Mouse (Mus musculus) CD4-positive, CD25-positive, alpha-beta regulatory T cell, adult 4 months (primary cell): ENCODE measurements at regions not wholly inside any gene's neighbourhood (a gene's known extent, or its start where the extent isn't known, plus 50 kb on each side); places are given as distances from the start of the nearest gene placed in this dataset.

Source experiments
- ATAC-seq: one replicate; pipeline ENCODE4 v1.8.0; 2017

DNA sequence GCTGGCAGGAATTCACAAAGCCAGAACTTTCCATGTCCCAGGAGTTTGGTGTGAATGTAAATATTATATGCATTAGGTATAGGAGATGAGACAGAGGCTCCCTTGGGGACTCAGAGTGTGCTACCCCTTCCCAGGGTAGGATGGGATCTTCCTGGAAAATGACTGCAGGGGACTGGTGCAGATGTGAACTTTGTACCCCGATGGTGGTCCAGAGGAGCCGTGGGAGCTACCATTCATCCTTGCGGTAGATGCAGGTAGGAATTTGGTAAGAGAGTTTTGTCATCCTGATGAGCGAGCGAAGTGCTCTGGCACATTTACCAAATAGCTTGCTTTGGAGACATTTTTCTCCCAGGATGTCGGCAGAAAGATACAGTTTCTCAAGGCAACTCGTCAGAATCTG, 59.7 kb upstream of the Ppara start:
- no peak for ATAC-seq

- no peak for ATAC-seq
Observed at GRCm38 (mm10) chr15:85675736-85676135, 59.0 kb upstream of the Ppara start.

- ATAC-seq: no peak
Observed at GRCm38 (mm10) chr15:85676156-85676555, 58.6 kb upstream of the Ppara start.

DNA sequence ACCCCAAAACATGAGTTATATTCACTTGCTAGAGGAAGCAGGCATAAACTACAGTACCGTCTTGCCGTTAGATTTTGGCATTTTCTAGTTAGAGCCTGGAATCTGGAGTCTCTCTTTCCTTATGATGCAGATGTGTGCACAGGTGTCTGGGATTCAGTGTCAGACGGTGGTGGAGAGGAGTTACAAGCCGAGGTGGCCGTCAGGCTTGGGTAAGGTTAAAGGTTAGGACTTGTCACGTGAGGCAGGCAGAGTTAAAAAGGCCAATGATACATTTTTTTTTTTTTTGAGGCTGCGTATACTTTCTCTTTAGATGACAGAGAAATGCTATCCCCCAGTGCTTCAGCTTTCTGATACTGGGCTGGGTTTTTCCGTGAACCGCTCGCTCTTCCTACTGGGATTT, 57.9 kb upstream of the Ppara start:
- ATAC-seq: no peak

GRCm38 (mm10) chr15:85677381-85677780, 57.4 kb upstream of the Ppara start:
- no peak for ATAC-seq

DNA sequence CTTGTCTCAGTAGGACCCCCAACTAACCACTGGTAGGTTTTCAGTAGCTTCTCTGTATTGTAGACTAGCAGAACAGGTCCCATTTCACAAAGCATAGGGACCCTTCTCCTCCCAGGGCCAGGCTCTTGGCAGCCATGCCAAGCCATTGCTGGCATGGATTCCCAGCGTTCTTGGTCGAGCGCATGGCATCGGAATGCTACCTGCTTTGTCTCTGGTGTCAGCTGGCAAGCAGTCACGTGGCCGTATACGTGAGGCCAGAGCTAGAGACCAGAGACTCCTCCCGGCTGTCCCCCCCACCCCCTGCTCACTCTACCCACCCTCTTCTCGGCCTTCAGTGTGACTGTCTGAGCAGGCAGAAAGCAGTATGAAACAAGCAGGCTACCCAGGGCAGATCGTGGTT, 56.9 kb upstream of the Ppara start:
- ATAC-seq: no peak

- no peak for ATAC-seq
Observed at GRCm38 (mm10) chr15:85678351-85678895, 56.4 kb upstream of the Ppara start.

- ATAC-seq: no peak
Observed at GRCm38 (mm10) chr15:85678981-85679708, 55.6 kb upstream of the Ppara start.

DNA sequence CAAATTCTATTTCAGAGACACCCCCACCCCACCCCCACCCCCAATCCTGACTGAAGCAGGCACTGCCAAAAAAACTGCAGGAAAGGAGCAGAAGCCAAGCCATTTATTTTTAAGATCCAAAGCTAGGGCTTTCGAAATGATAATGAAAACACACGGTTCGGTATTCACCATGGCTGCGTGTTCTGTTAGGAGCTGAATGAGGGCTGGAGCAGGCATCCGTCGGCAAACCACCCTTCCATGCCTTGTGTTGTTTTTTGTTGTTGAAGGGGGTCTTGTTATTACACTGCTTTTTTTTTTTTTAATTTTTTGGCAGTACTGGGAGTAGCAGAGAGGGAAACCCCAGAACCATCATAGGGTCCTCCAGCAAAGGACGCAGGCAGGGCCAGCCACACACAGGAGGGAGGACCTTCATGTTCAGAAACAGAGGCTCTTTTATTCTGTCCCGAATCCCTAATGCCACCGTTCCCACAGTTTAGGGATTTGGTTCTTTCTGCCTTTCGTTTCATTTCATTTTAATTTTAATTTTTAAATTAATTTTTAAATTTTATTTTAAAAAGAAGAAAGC, 54.8 kb upstream of the Ppara start:
- no peak for ATAC-seq

DNA sequence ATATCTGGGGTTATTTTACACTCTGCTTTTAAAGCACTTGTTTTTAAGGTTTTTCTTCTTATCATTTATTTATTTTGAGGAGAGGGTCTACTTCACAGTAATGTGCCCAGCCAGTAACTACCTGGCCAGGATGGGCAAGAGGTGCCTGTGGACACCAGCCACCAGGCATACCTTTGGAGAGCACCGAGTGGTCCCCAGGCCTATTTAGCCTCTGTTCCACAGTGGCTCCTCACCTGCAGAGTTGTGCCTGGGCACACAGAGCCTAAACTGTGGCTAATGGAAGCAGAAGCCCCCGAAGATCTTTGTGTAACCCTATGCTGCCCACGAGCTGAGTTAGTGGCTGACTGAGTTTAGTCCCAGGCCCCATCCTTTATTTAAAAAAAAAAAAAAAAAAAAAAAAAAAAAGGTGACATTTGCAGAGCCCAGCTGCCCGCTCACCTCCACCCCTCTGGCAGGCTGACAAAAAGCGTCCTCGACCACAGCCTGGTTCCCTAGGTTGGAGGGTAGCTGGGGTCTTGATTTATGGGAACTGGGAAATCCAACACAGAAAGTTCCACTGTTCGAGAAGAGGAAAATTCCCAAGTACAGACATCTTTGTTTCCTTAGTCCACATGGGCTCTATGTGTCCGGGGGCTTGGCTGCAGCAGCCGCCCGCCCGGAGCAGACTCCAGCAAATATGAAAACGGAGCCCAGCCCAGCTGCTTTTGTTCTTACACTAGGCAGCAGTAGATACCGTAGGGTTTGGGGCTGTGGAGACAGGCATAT, 54.1 kb upstream of the Ppara start:
- ATAC-seq: no peak

DNA sequence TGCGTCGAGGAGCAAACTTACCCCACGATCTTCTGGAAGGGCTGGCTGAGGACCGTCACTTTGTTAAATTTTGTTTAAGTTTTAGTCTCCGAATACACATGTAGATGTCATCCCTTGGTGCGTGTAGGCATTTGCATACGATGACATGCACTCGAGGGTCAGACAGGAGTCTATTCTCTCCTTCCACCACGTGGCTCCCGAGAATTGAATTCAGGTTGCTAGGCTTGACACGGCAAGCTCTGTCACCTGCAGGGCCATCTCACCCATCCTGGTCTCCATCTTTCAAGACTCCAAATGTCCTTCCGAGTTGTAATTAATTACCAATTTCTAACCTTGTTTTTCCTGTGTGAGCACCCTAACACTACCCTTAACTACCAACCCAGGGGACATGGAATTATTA, 52.7 kb upstream of the Ppara start:
- no peak for ATAC-seq

DNA sequence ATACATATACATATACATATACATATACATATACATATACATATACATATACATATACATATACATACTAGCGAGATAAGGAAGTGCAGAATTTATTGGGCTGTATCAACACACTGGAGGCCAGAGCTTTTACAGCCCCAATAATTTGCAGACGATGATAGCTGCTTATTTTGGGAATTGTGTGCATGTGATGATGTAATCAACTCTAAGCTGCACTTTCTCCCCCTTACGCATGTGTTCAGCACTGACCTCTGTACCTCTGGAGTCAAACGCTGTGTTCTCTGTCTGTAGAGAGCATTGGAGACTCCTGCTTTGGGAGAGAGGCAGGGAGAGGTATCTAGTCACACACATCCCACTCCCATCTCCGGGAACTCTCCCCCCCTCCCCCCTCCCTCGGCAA, 52.0 kb upstream of the Ppara start:
- no peak for ATAC-seq

DNA sequence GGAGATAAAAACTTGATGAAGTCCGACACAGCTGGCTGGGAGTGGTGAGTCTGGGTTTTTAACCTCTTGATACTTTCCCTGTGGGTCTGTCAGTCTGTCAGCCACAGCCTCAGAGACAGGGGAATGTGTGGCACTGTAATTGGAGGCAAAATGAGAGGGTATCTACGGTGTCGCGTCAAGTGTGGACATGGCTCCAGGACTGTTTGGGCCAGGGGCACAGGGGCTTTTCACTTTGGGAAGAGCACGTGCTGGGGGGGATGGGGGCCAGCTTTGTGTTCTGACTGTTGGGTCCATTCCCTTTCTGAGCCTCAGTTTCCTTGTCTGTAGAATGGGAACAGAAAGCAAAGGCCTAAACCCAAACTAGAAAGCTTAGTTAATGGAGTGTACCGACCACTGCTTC, 51.5 kb upstream of the Ppara start:
- no peak for ATAC-seq

DNA sequence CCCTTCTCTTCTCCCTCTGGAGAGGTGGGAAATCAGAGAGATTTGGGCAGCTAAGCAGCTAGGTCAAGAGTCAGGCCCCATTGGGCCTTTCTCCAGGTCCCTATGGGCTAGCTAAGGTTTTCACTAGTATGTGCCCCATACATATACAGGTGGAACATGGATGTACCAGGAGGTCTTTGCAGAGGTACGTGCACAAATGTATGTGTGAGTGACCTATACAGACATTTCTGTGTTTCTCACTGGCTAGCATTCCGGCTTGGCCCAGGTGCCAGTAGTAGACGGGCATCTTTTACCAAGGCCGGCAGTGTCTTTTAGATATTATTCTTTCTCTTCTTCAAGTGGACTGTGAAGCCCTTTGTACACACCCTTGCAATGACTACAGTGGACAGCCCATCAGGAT, 51.1 kb upstream of the Ppara start:
- no peak for ATAC-seq

- ATAC-seq: no peak
Observed at GRCm38 (mm10) chr15:85684164-85684708, 50.5 kb upstream of the Ppara start.

DNA sequence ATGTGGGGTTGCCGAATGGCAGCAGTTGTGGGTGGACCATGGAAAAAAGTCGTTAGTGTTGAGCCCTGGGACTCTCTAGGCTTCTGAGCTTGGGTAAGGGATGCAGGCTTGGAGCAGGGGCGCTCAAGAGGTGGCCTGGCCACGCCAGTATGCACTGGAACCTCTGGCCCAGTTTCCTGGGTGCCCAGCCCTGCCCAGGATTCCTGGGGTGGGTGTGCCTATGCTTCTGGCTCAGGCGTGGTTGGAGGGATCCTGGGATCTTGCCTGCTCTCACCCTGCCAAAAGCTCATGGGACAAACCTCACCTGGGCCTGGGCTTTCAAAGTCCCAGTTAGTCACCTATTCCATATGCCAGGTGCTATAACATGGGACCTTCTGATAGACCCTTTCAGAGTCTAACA, 49.9 kb upstream of the Ppara start:
- ATAC-seq: no peak
